Mouse (Mus musculus) liver, embryonic 12.5 days (tissue): ENCODE measurements at regions not wholly inside any gene's neighbourhood (a gene's known extent, or its start where the extent isn't known, plus 50 kb on each side); places are given as distances from the start of the nearest gene placed in this dataset.

Experiments used
- ATAC-seq: fragments of 200-750 bp; cut with Nextera tagmentation; 2 replicates; pipeline ENCODE4 v1.8.0; 2017; ENCODE audit warnings: moderate number of reproducible peaks, mild to moderate bottlenecking, moderate library complexity
- H3K27ac ChIP-seq: fragments of 300-500 bp; sonication (generic); 2 replicates; pipeline ENCODE4 v1.5.1; 2016; ENCODE audit warnings: mild to moderate bottlenecking
- H3K27me3 ChIP-seq: fragments of 300-500 bp; sonication (generic); replicated peaks from 2 replicates; pipeline ENCODE4 v1.6.1; 2016; ENCODE audit warnings: mild to moderate bottlenecking, moderate library complexity
- H3K36me3 ChIP-seq: fragments of 300-500 bp; sonication (generic); 2 replicates; pipeline ENCODE4 v1.6.1; 2016; ENCODE audit warnings: mild to moderate bottlenecking, moderate library complexity
- H3K4me1 ChIP-seq: fragments of 300-500 bp; sonication (generic); 2 replicates; pipeline ENCODE4 v1.6.1; 2016
- H3K4me2 ChIP-seq: fragments of 300-500 bp; sonication (generic); 2 replicates; pipeline ENCODE4 v1.6.1; 2016; ENCODE audit warnings: mild to moderate bottlenecking, moderate library complexity
- H3K4me3 ChIP-seq: fragments of 300-500 bp; sonication (generic); 2 replicates; pipeline ENCODE4 v1.5.1; 2016; ENCODE audit warnings: mild to moderate bottlenecking, moderate library complexity
- H3K9ac ChIP-seq: fragments of 300-500 bp; sonication (generic); 2 replicates; pipeline ENCODE4 v1.6.1; 2016; ENCODE audit warnings: mild to moderate bottlenecking, moderate library complexity
- H3K9me3 ChIP-seq: fragments of 300-500 bp; sonication (generic); replicated peaks from 2 replicates; pipeline ENCODE4 v1.6.1; 2016; ENCODE audit warnings: mild to moderate bottlenecking, moderate library complexity
- WGBS: fragments of 180-500 bp; shearing (Covaris S2); methylation state at CpG from one replicate; pipeline ENCODE4 v1.1.7; 2016; ENCODE audit not compliant: insufficient replicate concordance; 5-methylcytosine and 5-hydroxymethylcytosine counted together

GRCm38 (mm10) chr16:24130646-24131045 lies 142.0 kb upstream of the Bcl6 start:
- 0 out of 2 replicates have a peak, but pooled peaks cover 4% of the 10 kb centered on the region for H3K4me1 ChIP-seq
- H3K4me2 ChIP-seq = no peak overlapping the region
- H3K36me3 ChIP-seq = no peaks in the 10 kb centered on the region
- no peak overlapping the region for H3K27ac ChIP-seq
- no peak overlapping the region for H3K9ac ChIP-seq
- no peak for ATAC-seq
- no peak overlapping the region for H3K4me3 ChIP-seq
- H3K27me3 ChIP-seq = no peaks in the 10 kb centered on the region
- no peaks in the 10 kb centered on the region for H3K9me3 ChIP-seq

- Histone ChIP-seq H3K9me3 (no peaks in the 10 kb centered on the region), H3K27me3 (no peaks in the 10 kb centered on the region), H3K27ac (no peak overlapping the region), H3K4me2 (no peak overlapping the region), H3K4me3 (no peak overlapping the region), H3K9ac (no peak overlapping the region), H3K36me3 (no peaks in the 10 kb centered on the region), H3K4me1 (0 out of 2 replicates have a peak, but pooled peaks cover 4% of the 10 kb centered on the region)
- ATAC-seq = no peak
- 54% methylated on average over 4 of the region's 4 CpGs for WGBS
These were observed 141.0 kb upstream of the Bcl6 start for GRCm38 (mm10) chr16:24129701-24130100.

- Histone ChIP-seq H3K27ac (no peak overlapping the region), H3K9ac (no peak overlapping the region), H3K4me1 (0 out of 2 replicates have a peak, but pooled peaks cover 4% of the 10 kb centered on the region), H3K36me3 (no peaks in the 10 kb centered on the region), H3K27me3 (no peaks in the 10 kb centered on the region), H3K9me3 (no peaks in the 10 kb centered on the region), H3K4me2 (no peak overlapping the region), H3K4me3 (no peak overlapping the region)
- 58% methylated on average over 3 of the region's 3 CpGs for WGBS
- no peak for ATAC-seq
These were observed 139.9 kb upstream of the Bcl6 start for GRCm38 (mm10) chr16:24128566-24128965.

- 75% methylated on average over 5 of the region's 5 CpGs for WGBS
- H3K9me3 ChIP-seq = no peaks in the 10 kb centered on the region
- H3K4me3 ChIP-seq = no peak overlapping the region
- ATAC-seq = no peak
- 0 out of 2 replicates have a peak, but pooled peaks cover 4% of the 10 kb centered on the region for H3K4me1 ChIP-seq
- H3K36me3 ChIP-seq = no peaks in the 10 kb centered on the region
- no peak overlapping the region for H3K4me2 ChIP-seq
- no peak overlapping the region for H3K27ac ChIP-seq
- H3K27me3 ChIP-seq = no peaks in the 10 kb centered on the region; the same call in 1 of the 2 replicates
- H3K9ac ChIP-seq = no peak overlapping the region
These were observed 136.1 kb upstream of the Bcl6 start for GRCm38 (mm10) chr16:24124766-24125165.

GRCm38 (mm10) chr16:24124083-24124482 lies 135.4 kb upstream of the Bcl6 start:
- no peak for ATAC-seq
- 58% methylated on average over 4 of the region's 4 CpGs for WGBS
- Histone ChIP-seq H3K9me3 (no peaks in the 10 kb centered on the region), H3K4me3 (no peak overlapping the region), H3K27ac (no peak overlapping the region), H3K4me2 (no peak overlapping the region), H3K36me3 (no peaks in the 10 kb centered on the region), H3K4me1 (no peaks in the 10 kb centered on the region), H3K9ac (no peak overlapping the region), H3K27me3 (no peaks in the 10 kb centered on the region; the same call in 1 of the 2 replicates)

- WGBS = 74% methylated on average over 6 of the region's 6 CpGs
- Histone ChIP-seq H3K4me2 (no peak overlapping the region), H3K4me1 (no peaks in the 10 kb centered on the region), H3K4me3 (no peak overlapping the region), H3K27ac (no peak overlapping the region), H3K9ac (no peak overlapping the region), H3K9me3 (no peaks in the 10 kb centered on the region), H3K36me3 (no peaks in the 10 kb centered on the region), H3K27me3 (no peaks in the 10 kb centered on the region; the same call in 1 of the 2 replicates)
- no peak for ATAC-seq
These were observed 133.0 kb upstream of the Bcl6 start for GRCm38 (mm10) chr16:24121633-24122032.

GRCm38 (mm10) chr16:24120836-24121235 lies 132.2 kb upstream of the Bcl6 start:
- 59% methylated on average over 6 of the region's 6 CpGs for WGBS
- ATAC-seq = no peak
- no peak overlapping the region for H3K4me3 ChIP-seq
- H3K27me3 ChIP-seq = no peaks in the 10 kb centered on the region; the same call in 1 of the 2 replicates
- H3K4me1 ChIP-seq = no peaks in the 10 kb centered on the region
- no peak overlapping the region for H3K27ac ChIP-seq
- H3K4me2 ChIP-seq = no peak overlapping the region
- no peaks in the 10 kb centered on the region for H3K36me3 ChIP-seq
- no peaks in the 10 kb centered on the region for H3K9me3 ChIP-seq
- H3K9ac ChIP-seq = no peak overlapping the region

GRCm38 (mm10) chr16:24118487-24118886 lies 129.8 kb upstream of the Bcl6 start:
- Histone ChIP-seq H3K4me3 (no peak overlapping the region), H3K4me2 (no peak overlapping the region), H3K27me3 (no peaks in the 10 kb centered on the region; the same call in 1 of the 2 replicates), H3K27ac (no peak overlapping the region), H3K9me3 (no peaks in the 10 kb centered on the region), H3K9ac (no peak overlapping the region), H3K36me3 (no peaks in the 10 kb centered on the region), H3K4me1 (no peaks in the 10 kb centered on the region)
- no peak for ATAC-seq
- 46% methylated on average over 2 of the region's 2 CpGs for WGBS

- Histone ChIP-seq H3K27me3 (no peaks in the 10 kb centered on the region), H3K9me3 (no peaks in the 10 kb centered on the region), H3K27ac (no peak overlapping the region), H3K36me3 (no peaks in the 10 kb centered on the region), H3K4me1 (peaks cover 7% of the 10 kb centered on the region), H3K4me3 (no peak overlapping the region), H3K4me2 (0 out of 2 replicates have a peak overlapping the region, but pooled peaks have one; percentile 6), H3K9ac (no peak overlapping the region)
- no peak for ATAC-seq
- WGBS = 39% methylated on average over 8 of the region's 8 CpGs
These were observed 114.4 kb upstream of the Bcl6 start for GRCm38 (mm10) chr16:24102854-24103690.

- no peaks in the 10 kb centered on the region for H3K4me1 ChIP-seq
- H3K36me3 ChIP-seq = no peaks in the 10 kb centered on the region
- 62% methylated on average over 8 of the region's 8 CpGs for WGBS
- ATAC-seq = no peak
- no peak overlapping the region for H3K27ac ChIP-seq
- no peak overlapping the region for H3K4me2 ChIP-seq
- H3K4me3 ChIP-seq = no peak overlapping the region
- no peaks in the 10 kb centered on the region for H3K9me3 ChIP-seq
- no peak overlapping the region for H3K9ac ChIP-seq
- H3K27me3 ChIP-seq = no peaks in the 10 kb centered on the region
These were observed 108.9 kb upstream of the Bcl6 start for GRCm38 (mm10) chr16:24097596-24097995.

GRCm38 (mm10) chr16:24096076-24096475 lies 107.4 kb upstream of the Bcl6 start:
- Histone ChIP-seq H3K9me3 (no peaks in the 10 kb centered on the region), H3K36me3 (no peaks in the 10 kb centered on the region), H3K4me1 (no peaks in the 10 kb centered on the region; the same call in 1 of the 2 replicates), H3K27me3 (no peaks in the 10 kb centered on the region), H3K4me3 (no peak overlapping the region), H3K9ac (no peak overlapping the region), H3K27ac (no peak overlapping the region), H3K4me2 (no peak overlapping the region)
- WGBS = 69% methylated on average over 1 of the region's 1 CpGs
- no peak for ATAC-seq

GRCm38 (mm10) chr16:24095630-24096029 lies 107.0 kb upstream of the Bcl6 start:
- H3K9ac ChIP-seq = no peak overlapping the region
- H3K4me2 ChIP-seq = no peak overlapping the region
- 80% methylated on average over 4 of the region's 4 CpGs for WGBS
- H3K9me3 ChIP-seq = no peaks in the 10 kb centered on the region
- no peaks in the 10 kb centered on the region for H3K27me3 ChIP-seq
- ATAC-seq = no peak
- H3K27ac ChIP-seq = no peak overlapping the region
- no peaks in the 10 kb centered on the region for H3K36me3 ChIP-seq
- no peaks in the 10 kb centered on the region; the same call in 1 of the 2 replicates for H3K4me1 ChIP-seq
- no peak overlapping the region for H3K4me3 ChIP-seq
